Mouse (Mus musculus) thymus, adult 2 months (tissue): ENCODE results near the gene Sdc4.

Experiments used
- CTCF ChIP-seq: fragments of 200-500 bp; IDR thresholded peaks from 2 replicates; pipeline ENCODE4 v1.5.1; 2012; ENCODE audit warnings: mild to moderate bottlenecking, control low read depth, low read length, moderate library complexity, borderline replicate concordance; ENCODE audit not compliant: control insufficient read depth, poor library complexity, insufficient read depth; ENCODE audit errors: extremely low read depth
- POLR2A ChIP-seq: fragments of 200-500 bp; IDR thresholded peaks from 2 replicates; pipeline ENCODE4 v1.6.1; 2012; ENCODE audit warnings: mild to moderate bottlenecking, low read length, control low read depth, moderate library complexity; ENCODE audit not compliant: control insufficient read depth, poor library complexity, insufficient read depth; ENCODE audit errors: extremely low read depth

DNA sequence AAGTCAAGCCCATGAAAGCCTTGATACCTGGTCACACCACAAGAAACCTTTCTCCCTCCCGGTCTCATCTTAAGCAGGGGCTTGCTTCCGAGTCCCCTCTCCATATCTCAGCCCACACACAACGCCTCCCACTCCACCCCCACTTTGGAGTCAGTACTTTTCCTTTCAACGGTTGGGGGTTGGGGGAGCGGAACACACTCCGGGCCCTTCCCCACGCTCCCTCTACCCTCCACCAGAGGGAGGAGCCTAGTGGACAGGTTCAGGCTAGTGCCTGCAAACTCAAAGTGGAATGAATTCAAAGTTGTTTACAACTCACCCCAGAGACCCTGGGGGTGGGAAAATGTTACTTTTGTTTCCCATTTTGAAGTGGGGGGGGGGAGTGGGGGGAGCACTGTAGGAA lies 13.0 kb downstream of the Sdc4 start:
- TF ChIP-seq CTCF (no peak), POLR2A (no peak)
